Mouse (Mus musculus): ENCODE data around the gene Prss40. TPM values are rescaled to one million over a fixed set of nuclear protein-coding genes. Genes with fewer than 3 reads are reported as not detected.

Gene Prss40
- total RNA-seq, 2 experiments from 2014 or later = not detected

Other genes starting within 250 kb of the Prss40 start
- 10 to 100 TPM; 11.3 to 13.0 TPM for gene Ccdc115, start 121.3 kb downstream of the Prss40 start, total RNA-seq (2021)
- gene Imp4, start 121.1 kb downstream of the Prss40 start, total RNA-seq (2021) = 10 to 100 TPM; 15.2 to 15.7 TPM
- 1 to 10 TPM; 2.6 to 3.1 TPM for gene Ptpn18, start 101.2 kb downstream of the Prss40 start, total RNA-seq (2021)
- gene Prss39, start 62.5 kb downstream of the Prss40 start, total RNA-seq (2021) = not detected
- gene Cfc1, start 25.3 kb downstream of the Prss40 start, total RNA-seq (2021) = not detected
- gene Amer3, start 18.7 kb upstream of the Prss40 start, total RNA-seq (2021) = not detected